Mouse (Mus musculus) liver, embryonic 14.5 days (tissue): Measurements from ENCODE around the gene Nsd1.

ENCODE experiments used
- CTCF ChIP-seq: IDR thresholded peaks from 2 replicates; pipeline ENCODE4 v1.5.1; 2016; ENCODE audit warnings: antibody characterized with exemption, low read depth, control low read depth
- EP300 ChIP-seq: IDR thresholded peaks from 2 replicates; pipeline ENCODE4 v1.6.1; 2016; ENCODE audit warnings: antibody characterized with exemption, low read depth

- no peak for TF ChIP-seq CTCF
- no peak for TF ChIP-seq EP300
These were observed 67.6 kb downstream of the Nsd1 start for GRCm38 (mm10) chr13:55277203-55277602.
